Mouse (Mus musculus) stomach, postnatal 0 days (tissue): ENCODE measurements around the gene Hspb11. TPM values are rescaled to one million over a fixed set of nuclear protein-coding genes. Genes with fewer than 3 reads are reported as not detected.

Experiments used
- ATAC-seq: fragments of 200-750 bp; cut with Nextera tagmentation; 2 replicates; pipeline ENCODE4 v1.8.0; 2017; ENCODE audit not compliant: low FRiP score, low TSS enrichment
- DNase-seq: peaks from one replicate; pipeline ENCODE4 v3.0.0-alpha.2; 2016; ENCODE audit warnings: low spot score
- H3K27ac ChIP-seq: fragments of 300-500 bp; sonication (generic); replicated peaks from 2 replicates; pipeline ENCODE4 v1.5.1; 2014; ENCODE audit warnings: mild to moderate bottlenecking, control low read depth
- H3K27me3 ChIP-seq: fragments of 300-500 bp; sonication (generic); 2 replicates; pipeline ENCODE4 v1.6.1; 2014; ENCODE audit warnings: low read length; ENCODE audit not compliant: control insufficient read depth, insufficient read depth
- H3K36me3 ChIP-seq: fragments of 300-500 bp; sonication (generic); 2 replicates; pipeline ENCODE4 v1.6.1; 2014; ENCODE audit warnings: low read length, mixed read lengths; ENCODE audit not compliant: control insufficient read depth, insufficient read depth
- H3K4me1 ChIP-seq: fragments of 300-500 bp; sonication (generic); replicated peaks from 2 replicates; pipeline ENCODE4 v1.6.1; 2014; ENCODE audit warnings: antibody characterized with exemption; ENCODE audit not compliant: control insufficient read depth, insufficient read depth
- H3K4me2 ChIP-seq: fragments of 300-500 bp; sonication (generic); replicated peaks from 2 replicates; pipeline ENCODE4 v1.6.1; 2014; ENCODE audit warnings: low read depth, mild to moderate bottlenecking, control low read depth, moderate library complexity
- H3K4me3 ChIP-seq: fragments of 300-500 bp; sonication (generic); 2 replicates; pipeline ENCODE4 v1.5.1; 2014; ENCODE audit warnings: low read depth, low read length, control low read depth
- H3K9ac ChIP-seq: fragments of 300-500 bp; sonication (generic); 2 replicates; pipeline ENCODE4 v1.6.1; 2014; ENCODE audit warnings: mild to moderate bottlenecking, low read length, control low read depth, mixed read lengths
- H3K9me3 ChIP-seq: fragments of 300-500 bp; sonication (generic); 2 replicates; pipeline ENCODE4 v1.6.1; 2016; ENCODE audit warnings: low read length; ENCODE audit not compliant: control insufficient read depth
- CTCF ChIP-seq: IDR thresholded peaks from 2 replicates; pipeline ENCODE4 v1.5.1; 2016; ENCODE audit warnings: antibody characterized with exemption, low read depth, mild to moderate bottlenecking, moderate library complexity
- EP300 ChIP-seq: optimal IDR thresholded peaks from 2 replicates; pipeline ENCODE3; 2016; ENCODE audit warnings: antibody characterized with exemption
- WGBS: fragments of 180-500 bp; shearing (Covaris S2); extraction: QIAGEN DNeasy Blood & Tissue Kit; methylation state at CpG from one replicate; pipeline ENCODE4 v1.1.7; 2014; 5-methylcytosine and 5-hydroxymethylcytosine counted together
- polyA plus RNA-seq: library from polyadenylated mRNA; unstranded; fragments of >200 nt; fragmentation: Nextera tagmentation; extraction: Ambion mirVana; gene quantifications from 2 replicates; pipeline ENCODE4 v1.2.1, GENCODE M21; 2015

Gene Hspb11
- polyA plus RNA-seq, 1 experiment from 2014 or later, result 32.7 TPM

GRCm38 (mm10) chr4:107313690-107314478, 60.5 kb downstream of the Hspb11 start, which contains the start of gene Yipf1:
TSS of gene Yipf1 (plus strand) at chr4:107314363.
- ATAC-seq, result peak; percentile 92
- H3K4me2 ChIP-seq, result peak within 1 kb of the TSS; percentile 78

GRCm38 (mm10) chr4:107314479-107314805, 61.0 kb downstream of the Hspb11 start:
- TF ChIP-seq EP300 (no peak), CTCF (no peak)
- DNase-seq (no peak), ATAC-seq (no peak)
- 6% methylated on average over 7 of the region's 7 CpGs for WGBS
- Histone ChIP-seq H3K4me2 (peak overlapping the region; percentile 78), H3K4me3 (peak overlapping the region; percentile 65), H3K9ac (peak overlapping the region; percentile 64), H3K9me3 (no peaks in the 10 kb centered on the region), H3K4me1 (0 out of 2 replicates have a peak, but pooled peaks cover 3% of the 10 kb centered on the region), H3K27me3 (no peaks in the 10 kb centered on the region), H3K27ac (no peak overlapping the region), H3K36me3 (peaks cover 3% of the 10 kb centered on the region; the same call in 1 of the 2 replicates)

More at GRCm38 (mm10) chr4:107313690-107314478, 60.5 kb downstream of the Hspb11 start, which contains the start of gene Yipf1:
- Histone ChIP-seq H3K4me1 (0 out of 2 replicates have a peak, but pooled peaks cover 3% of the 10 kb centered on the region), H3K27me3 (no peaks in the 10 kb centered on the region), H3K9ac (peak within 1 kb of the TSS; percentile 64), H3K27ac (peak within 1 kb of the TSS; percentile 63), H3K4me3 (peak within 1 kb of the TSS; percentile 65), H3K9me3 (no peaks in the 10 kb centered on the region), H3K36me3 (peaks cover 3% of the 10 kb centered on the region; the same call in 1 of the 2 replicates)
- TF ChIP-seq EP300, result no peak
- peak; percentile 62 for TF ChIP-seq CTCF
- peak; percentile 92 for DNase-seq
- under 1% methylated on average over 29 of the region's 29 CpGs for WGBS

GRCm38 (mm10) chr4:107318646-107319045, 65.3 kb downstream of the Hspb11 start:
- TF ChIP-seq CTCF (no peak), EP300 (no peak)
- Histone ChIP-seq H3K36me3 (peaks cover 16% of the 10 kb centered on the region; the same call in 1 of the 2 replicates), H3K9me3 (no peaks in the 10 kb centered on the region), H3K4me1 (0 out of 2 replicates have a peak, but pooled peaks cover 3% of the 10 kb centered on the region), H3K9ac (no peak overlapping the region), H3K27me3 (no peaks in the 10 kb centered on the region), H3K27ac (no peak overlapping the region), H3K4me3 (no peak overlapping the region), H3K4me2 (no peak overlapping the region)
- WGBS, result 75% methylated on average over 8 of the region's 8 CpGs
- ATAC-seq (no peak), DNase-seq (no peak)

GRCm38 (mm10) chr4:107321041-107321440, 67.6 kb downstream of the Hspb11 start:
- no peak overlapping the region for H3K4me2 ChIP-seq
- WGBS, result 74% methylated on average over 2 of the region's 2 CpGs
- H3K9ac ChIP-seq, result no peak overlapping the region
- peaks cover 16% of the 10 kb centered on the region; the same call in 1 of the 2 replicates for H3K36me3 ChIP-seq
- TF ChIP-seq CTCF (no peak), EP300 (no peak)
- no peak for ATAC-seq
- H3K9me3 ChIP-seq, result no peaks in the 10 kb centered on the region
- H3K27me3 ChIP-seq, result no peaks in the 10 kb centered on the region
- H3K4me1 ChIP-seq, result no peaks in the 10 kb centered on the region
- H3K27ac ChIP-seq, result no peak overlapping the region
- no peak overlapping the region for H3K4me3 ChIP-seq
- DNase-seq, result no peak

GRCm38 (mm10) chr4:107323113-107323512, 69.7 kb downstream of the Hspb11 start:
- Histone ChIP-seq H3K27ac (no peak overlapping the region), H3K9me3 (no peaks in the 10 kb centered on the region), H3K4me3 (no peak overlapping the region), H3K4me2 (no peak overlapping the region), H3K4me1 (no peaks in the 10 kb centered on the region), H3K9ac (no peak overlapping the region), H3K36me3 (peaks cover 18% of the 10 kb centered on the region; the same call in 1 of the 2 replicates), H3K27me3 (no peaks in the 10 kb centered on the region)
- TF ChIP-seq EP300 (no peak), CTCF (no peak)
- DNase-seq (no peak), ATAC-seq (no peak)
- 95% methylated on average over 2 of the region's 2 CpGs for WGBS

GRCm38 (mm10) chr4:107328530-107328929, 75.1 kb downstream of the Hspb11 start:
- TF ChIP-seq CTCF (no peak), EP300 (no peak)
- Histone ChIP-seq H3K9me3 (no peaks in the 10 kb centered on the region), H3K4me3 (no peak overlapping the region), H3K27me3 (no peaks in the 10 kb centered on the region), H3K36me3 (0 out of 2 replicates have a peak, but pooled peaks cover 2% of the 10 kb centered on the region), H3K4me2 (no peak overlapping the region), H3K27ac (no peak overlapping the region), H3K9ac (no peak overlapping the region), H3K4me1 (no peaks in the 10 kb centered on the region)
- ATAC-seq, result no peak
- no peak for DNase-seq
- WGBS, result 92% methylated on average over 8 of the region's 8 CpGs

Other genes starting within 250 kb of the Hspb11 start
- 52.6 and 54.6 TPM in 2 replicates for gene Mrpl37, start 186.7 kb upstream of the Hspb11 start, polyA plus RNA-seq
- gene Cyb5rl, start 186.6 kb upstream of the Hspb11 start, polyA plus RNA-seq, result 5.6 and 6.2 TPM in 2 replicates
- gene Cdcp2, start 156.7 kb upstream of the Hspb11 start, polyA plus RNA-seq, result not detected in 2 replicates
- 473 and 483 TPM in 2 replicates for gene Tmem59, start 75.2 kb upstream of the Hspb11 start, polyA plus RNA-seq
- gene Tceanc2, start 74.5 kb upstream of the Hspb11 start, polyA plus RNA-seq, result 17.5 and 21.2 TPM in 2 replicates
- 0.08 TPM in 2 replicates for gene Ldlrad1, start 44.4 kb upstream of the Hspb11 start, polyA plus RNA-seq
- gene Lrrc42, start 61 bp upstream of the Hspb11 start, polyA plus RNA-seq, result 28.1 and 29.3 TPM in 2 replicates
- 0.87 and 0.93 TPM in 2 replicates for gene Dio1, start 53.6 kb downstream of the Hspb11 start, polyA plus RNA-seq
- 67.9 and 68.8 TPM in 2 replicates for gene Yipf1, start 60.8 kb downstream of the Hspb11 start, polyA plus RNA-seq
- gene Ndc1, start 114.2 kb downstream of the Hspb11 start, polyA plus RNA-seq, result 7.1 and 7.6 TPM in 2 replicates
- gene Glis1, start 181.0 kb downstream of the Hspb11 start, polyA plus RNA-seq, result 0.47 and 0.74 TPM in 2 replicates